Mouse (Mus musculus) embryonic facial prominence, embryonic 15.5 days (tissue): Measurements from ENCODE around the gene Prdm2. TPM values are rescaled to one million over a fixed set of nuclear protein-coding genes. Genes with fewer than 3 reads are reported as not detected.
A peak's percentile ranks its signal among the peaks of the same experiment; 100 is the strongest.

Experiments
- microRNA-seq: library from miRNA; unstranded; fragments of <30 nt; microRNA quantifications from one replicate; pipeline ENCODE4, GENCODE M21; 2016; ENCODE audit warnings: borderline number of aligned reads
- polyA plus RNA-seq: library from polyadenylated mRNA; unstranded; fragments of >200 nt; fragmentation: Nextera tagmentation; extraction: Ambion mirVana; gene quantifications from 2 replicates; pipeline ENCODE4 v1.2.1, GENCODE M21; 2015

Prdm2 gene
- polyA plus RNA-seq, 1 experiment from 2014 or later: 12.0 TPM

Small RNA genes within 50 kb of the gene (microRNA-seq; reads per million reads assigned to microRNA genes)
- gene Mir7021: 3.8 reads per million, percentile 17 among the genes with 10 or more reads in this experiment

Other genes starting within 250 kb of the Prdm2 start
- gene Pdpn, start 86.6 kb upstream of the Prdm2 start, polyA plus RNA-seq: 43.8 and 45.7 TPM in 2 replicates
- gene Lrrc38, start 136.8 kb upstream of the Prdm2 start, polyA plus RNA-seq: 1.2 and 2.0 TPM in 2 replicates
- gene Pramel1, start 181.4 kb upstream of the Prdm2 start, polyA plus RNA-seq: not detected in 2 replicates
- gene Pramef8, start 199.4 kb upstream of the Prdm2 start, polyA plus RNA-seq: 18.9 and 19.1 TPM in 2 replicates
- not detected in 2 replicates for gene Oog4, start 237.3 kb upstream of the Prdm2 start, polyA plus RNA-seq